In the genomic region with DNA sequence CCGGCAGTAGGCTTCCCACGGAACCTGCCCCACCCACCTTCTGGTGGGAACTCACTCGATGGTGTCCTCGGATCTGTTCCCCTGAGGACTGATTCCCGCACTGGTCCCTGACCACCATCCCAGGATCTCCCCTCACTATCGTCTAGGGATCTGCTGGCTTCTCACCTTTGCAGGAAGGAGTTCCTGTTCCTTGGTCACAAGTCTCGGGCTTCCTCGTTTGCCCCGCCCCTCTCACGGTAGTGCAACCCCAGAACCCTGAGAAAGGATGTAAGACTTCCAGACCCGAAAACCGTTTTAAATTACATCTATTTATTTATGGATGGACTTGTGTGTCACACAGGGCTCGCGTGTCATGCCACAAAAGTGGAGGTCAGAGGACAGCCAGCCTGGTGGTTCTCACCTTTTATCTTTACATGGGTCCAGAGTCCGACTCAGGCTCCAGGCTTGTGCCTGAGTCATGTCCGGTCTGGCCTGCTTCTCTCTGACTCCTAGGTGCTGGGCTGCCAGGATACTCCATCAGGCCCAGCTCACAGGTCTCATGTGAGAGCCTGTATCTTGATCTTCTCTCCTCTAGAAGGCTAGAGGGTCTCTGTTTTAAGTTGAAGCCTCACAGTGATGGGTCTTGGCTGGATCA, we compare ENCODE assay signal across 23 mouse cellular contexts.
"Had no signal": no experiment of that assay in that cellular context is flagged by ENCODE, and none has a peak within 500 bp of the region (broad histone marks: within the 10 kb centered on the region; RNA-seq: fewer than 3 reads in every experiment).

No protein-coding gene starts in this region.

- H3K4me3 ChIP-seq: layer of hippocampus, adult 2 months; left cerebral cortex, adult 2 months; limb, embryonic 12.5 days; limb, embryonic 15.5 days; midbrain, embryonic 12.5 days; midbrain, embryonic 15.5 days; myocyte; neural tube, embryonic 13.5 days had no signal

- H3K9ac ChIP-seq: limb, embryonic 12.5 days; limb, embryonic 15.5 days; liver, embryonic 14.5 days; liver, postnatal 0 days; lung, embryonic 14.5 days; midbrain, embryonic 12.5 days; midbrain, embryonic 15.5 days; neural tube, embryonic 13.5 days had no signal

- H3K27ac ChIP-seq: kidney, postnatal 0 days; layer of hippocampus, adult 2 months; left cerebral cortex, adult 2 months; limb, embryonic 12.5 days; limb, embryonic 15.5 days; liver, embryonic 14.5 days; midbrain, embryonic 12.5 days; midbrain, embryonic 15.5 days; neural tube, embryonic 13.5 days had no signal

- H3K36me3 ChIP-seq: limb, embryonic 12.5 days; limb, embryonic 15.5 days; midbrain, embryonic 12.5 days; midbrain, embryonic 15.5 days; neural tube, embryonic 13.5 days had no signal

- DNase-seq: kidney, adult 2 months; kidney, postnatal 25 days; layer of hippocampus, adult 9-11 months; liver, postnatal 0 days; lung, embryonic 14.5 days; lung, postnatal 10 days; lung, postnatal 4 days; retina, postnatal 1 day; right cerebral cortex, postnatal 25 days; thymus, adult 2 months; thymus, postnatal 14 days; thymus, postnatal 4 days had no signal

- H3K27me3 ChIP-seq: limb, embryonic 12.5 days; limb, embryonic 15.5 days; midbrain, embryonic 12.5 days; midbrain, embryonic 15.5 days; neural tube, embryonic 13.5 days had no signal

- H3K4me1 ChIP-seq: limb, embryonic 12.5 days; limb, embryonic 15.5 days; midbrain, embryonic 12.5 days; midbrain, embryonic 15.5 days; neural tube, embryonic 13.5 days had no signal

- ATAC-seq: liver, postnatal 0 days; midbrain, embryonic 15.5 days had no signal

- H3K9me3 ChIP-seq: limb, embryonic 12.5 days; limb, embryonic 15.5 days; midbrain, embryonic 12.5 days; midbrain, embryonic 15.5 days; neural tube, embryonic 13.5 days had no signal

- H3K4me2 ChIP-seq: limb, embryonic 12.5 days; limb, embryonic 15.5 days; liver, embryonic 11.5 days; lung, embryonic 14.5 days; midbrain, embryonic 12.5 days; midbrain, embryonic 15.5 days; neural tube, embryonic 13.5 days had no signal
